Mouse (Mus musculus): ENCODE results near the gene Vpreb1. TPM values are rescaled to one million over a fixed set of nuclear protein-coding genes. Genes with fewer than 3 reads are reported as not detected.
"Not testable (repeated sequence)": the region's sequence is repeated elsewhere in the genome, so short reads cannot be mapped to it uniquely, and the experiment has no call there.

Vpreb1 gene
- polyA plus RNA-seq, 1 experiment from 2014 or later, result 15.4 TPM

DNA sequence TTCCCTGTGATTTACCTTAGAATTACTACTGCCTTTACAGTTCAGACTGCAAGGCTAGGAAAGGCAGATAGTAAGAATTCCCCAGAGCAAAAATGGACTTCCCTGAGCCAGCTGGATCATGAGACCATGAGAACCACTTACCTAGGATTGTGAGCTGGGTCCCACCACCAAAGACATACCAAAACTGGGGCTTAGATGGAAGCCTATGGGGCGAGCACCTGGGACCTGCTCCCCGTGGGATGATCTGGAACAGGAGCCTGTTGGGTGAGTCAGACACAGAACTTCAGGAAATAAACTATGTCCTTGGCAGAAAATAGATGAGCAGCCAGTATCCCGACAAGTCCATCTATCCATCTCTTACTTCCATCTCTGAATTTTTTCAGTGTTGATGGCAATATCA, 8.4 kb downstream of the Vpreb1 start:
- H3K27ac ChIP-seq (ENCODE audit: low read length), result no peak overlapping the region
- H3K36me3 ChIP-seq (ENCODE audit: control insufficient read depth, insufficient read depth), result no peaks in the 10 kb centered on the region
- H3K4me2 ChIP-seq (ENCODE audit: low read depth, low read length), result no peak overlapping the region
- H3K4me1 ChIP-seq (ENCODE audit: control insufficient read depth, low read depth, low read length), result no peaks in the 10 kb centered on the region
- no peaks in the 10 kb centered on the region for H3K9me3 ChIP-seq (replicated peaks; ENCODE audit: control insufficient read depth, low read length)
- 61% methylated on average over 3 of the region's 3 CpGs for WGBS (ENCODE audit: insufficient replicate concordance)
- no peaks in the 10 kb centered on the region for H3K27me3 ChIP-seq (ENCODE audit: control insufficient read depth, insufficient read depth, low read depth, low read length)
- H3K4me3 ChIP-seq (ENCODE audit: low read depth, low read length), result no peak overlapping the region
- ATAC-seq (ENCODE audit: low read depth), result no peak
- H3K9ac ChIP-seq (ENCODE audit: low read depth, low read length), result no peak overlapping the region

DNA sequence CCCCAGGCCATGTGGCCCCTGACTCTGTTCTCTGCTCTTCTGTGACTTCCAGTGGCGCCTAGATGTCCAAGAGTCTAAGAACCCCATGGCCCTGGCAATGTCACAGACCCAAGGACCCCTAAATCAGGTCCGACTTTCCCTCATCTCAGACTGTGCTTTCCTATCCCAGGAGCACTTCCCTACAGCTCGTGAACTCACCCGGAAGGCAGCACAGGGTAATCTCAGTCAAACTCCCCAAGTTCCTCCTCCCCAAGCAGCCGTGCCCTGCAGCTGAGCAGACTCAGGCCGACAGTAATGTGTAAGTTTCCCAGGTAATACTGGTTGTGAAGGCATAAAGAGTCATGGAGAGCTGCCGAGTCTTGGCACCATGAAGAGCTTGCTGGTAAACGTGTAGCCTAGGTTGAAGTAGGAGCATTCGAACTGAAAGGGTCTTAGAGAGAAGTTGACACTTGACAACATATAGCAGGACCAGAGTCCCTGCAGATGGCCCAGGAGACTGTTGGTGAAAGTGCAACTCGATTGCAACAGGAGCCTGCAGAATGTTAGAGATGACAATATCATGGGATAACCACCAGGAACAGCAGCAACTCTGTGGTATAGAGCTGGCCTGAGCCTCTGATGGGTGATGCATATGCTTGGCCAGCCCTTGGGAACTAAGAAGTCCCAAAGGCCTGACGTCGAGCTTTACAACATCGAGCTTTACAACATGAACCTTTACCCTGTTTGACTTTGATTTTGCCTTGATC, 13.7 kb downstream of the Vpreb1 start:
- no peak overlapping the region; the same call in 1 of the 2 replicates for H3K27ac ChIP-seq (ENCODE audit: low read length)
- H3K4me1 ChIP-seq (ENCODE audit: control insufficient read depth, low read depth, low read length), result no peaks in the 10 kb centered on the region
- no peak for ATAC-seq (ENCODE audit: low read depth)

DNA sequence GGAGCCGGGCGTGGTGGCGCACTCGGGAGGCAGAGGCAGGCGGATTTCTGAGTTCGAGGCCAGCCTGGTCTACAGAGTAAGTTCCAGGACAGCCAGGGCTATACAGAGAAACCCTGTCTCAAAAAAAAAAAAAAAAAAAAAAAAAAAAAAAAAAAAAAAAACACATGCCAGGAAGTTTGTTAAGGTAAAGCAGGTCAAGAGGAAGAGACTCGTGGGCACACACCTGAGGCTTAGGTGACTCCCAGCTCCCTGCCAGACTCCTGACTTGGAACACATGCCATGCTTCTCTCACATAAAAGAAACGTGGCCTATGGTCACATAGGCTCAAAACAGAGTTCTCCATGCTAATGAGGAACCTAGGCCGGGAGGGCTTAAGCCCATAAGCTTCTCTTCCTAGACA, 14.6 kb downstream of the Vpreb1 start:
- H3K9me3 ChIP-seq (replicated peaks; ENCODE audit: control insufficient read depth, low read length); ATAC-seq (ENCODE audit: low read depth); H3K27me3 ChIP-seq (ENCODE audit: control insufficient read depth, insufficient read depth, low read depth, low read length); H3K4me3 ChIP-seq (ENCODE audit: low read depth, low read length); H3K27ac ChIP-seq (ENCODE audit: low read length); H3K4me2 ChIP-seq (ENCODE audit: low read depth, low read length); H3K36me3 ChIP-seq (ENCODE audit: control insufficient read depth, insufficient read depth); H3K4me1 ChIP-seq (ENCODE audit: control insufficient read depth, low read depth, low read length); H3K9ac ChIP-seq (ENCODE audit: low read depth, low read length): not testable (repeated sequence)
- 74% methylated on average over 9 of the region's 9 CpGs for WGBS (ENCODE audit: insufficient replicate concordance)

More for the DNA sequence above, 13.7 kb downstream of the Vpreb1 start:
- Histone ChIP-seq H3K9ac (ENCODE audit: low read depth, low read length) (no peak overlapping the region), H3K36me3 (ENCODE audit: control insufficient read depth, insufficient read depth) (no peaks in the 10 kb centered on the region), H3K4me2 (ENCODE audit: low read depth, low read length) (no peak overlapping the region), H3K4me3 (ENCODE audit: low read depth, low read length) (no peak overlapping the region), H3K9me3 (replicated peaks; ENCODE audit: control insufficient read depth, low read length) (no peaks in the 10 kb centered on the region), H3K27me3 (ENCODE audit: control insufficient read depth, insufficient read depth, low read depth, low read length) (no peaks in the 10 kb centered on the region)
- 50% methylated on average over 13 of the region's 13 CpGs for WGBS (ENCODE audit: insufficient replicate concordance)

DNA sequence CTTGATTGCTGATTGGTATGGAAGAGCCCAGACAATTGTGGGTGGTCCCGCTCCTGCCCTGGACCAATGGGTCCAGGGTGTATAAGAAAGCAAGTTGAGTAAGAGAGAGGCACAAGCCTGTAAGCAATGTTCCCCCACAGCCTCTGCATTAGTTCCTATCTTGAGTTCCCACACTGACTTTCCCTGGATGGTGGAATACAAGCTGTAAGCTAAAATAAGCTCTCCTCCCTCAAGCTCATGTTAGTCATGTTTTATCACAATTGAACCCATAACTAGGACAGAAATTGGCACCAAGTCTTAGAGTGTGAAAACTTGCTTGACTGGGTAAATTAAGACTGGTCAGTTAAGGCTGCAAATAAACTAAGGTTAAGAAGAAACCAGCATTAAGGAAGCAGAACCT, 15.1 kb downstream of the Vpreb1 start:
- H3K9ac ChIP-seq (ENCODE audit: low read depth, low read length), result no peak overlapping the region

DNA sequence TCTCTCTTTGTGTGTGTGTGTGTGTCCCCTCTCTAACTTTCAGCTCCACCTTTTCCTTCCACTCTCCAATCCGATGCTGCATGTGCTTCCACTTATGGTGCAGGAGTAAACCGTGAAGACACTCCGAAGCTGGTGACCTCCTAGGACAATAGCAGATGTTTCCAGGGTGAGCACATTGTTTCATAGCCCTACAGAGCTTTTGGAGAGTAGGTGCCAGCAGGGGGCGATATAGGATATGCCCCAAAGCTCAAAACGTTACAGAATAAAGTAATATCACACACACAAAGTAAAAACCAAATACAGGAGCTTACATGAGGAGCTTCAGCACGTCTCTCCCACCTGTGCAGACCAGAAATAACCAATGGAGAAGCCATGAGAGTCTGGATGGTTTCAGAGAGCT, 15.8 kb downstream of the Vpreb1 start:
- no peaks in the 10 kb centered on the region for H3K9me3 ChIP-seq (replicated peaks; ENCODE audit: control insufficient read depth, low read length)

More for the DNA sequence above, 15.1 kb downstream of the Vpreb1 start:
- no peak for ATAC-seq (ENCODE audit: low read depth)
- H3K36me3 ChIP-seq (ENCODE audit: control insufficient read depth, insufficient read depth), result no peaks in the 10 kb centered on the region
- H3K4me2 ChIP-seq (ENCODE audit: low read depth, low read length), result no peak overlapping the region
- no peaks in the 10 kb centered on the region for H3K27me3 ChIP-seq (ENCODE audit: control insufficient read depth, insufficient read depth, low read depth, low read length)
- H3K4me3 ChIP-seq (ENCODE audit: low read depth, low read length), result no peak overlapping the region
- no peaks in the 10 kb centered on the region for H3K4me1 ChIP-seq (ENCODE audit: control insufficient read depth, low read depth, low read length)
- 67% methylated on average over 1 of the region's 1 CpGs for WGBS (ENCODE audit: insufficient replicate concordance)
- no peak overlapping the region for H3K27ac ChIP-seq (ENCODE audit: low read length)
- no peaks in the 10 kb centered on the region for H3K9me3 ChIP-seq (replicated peaks; ENCODE audit: control insufficient read depth, low read length)

DNA sequence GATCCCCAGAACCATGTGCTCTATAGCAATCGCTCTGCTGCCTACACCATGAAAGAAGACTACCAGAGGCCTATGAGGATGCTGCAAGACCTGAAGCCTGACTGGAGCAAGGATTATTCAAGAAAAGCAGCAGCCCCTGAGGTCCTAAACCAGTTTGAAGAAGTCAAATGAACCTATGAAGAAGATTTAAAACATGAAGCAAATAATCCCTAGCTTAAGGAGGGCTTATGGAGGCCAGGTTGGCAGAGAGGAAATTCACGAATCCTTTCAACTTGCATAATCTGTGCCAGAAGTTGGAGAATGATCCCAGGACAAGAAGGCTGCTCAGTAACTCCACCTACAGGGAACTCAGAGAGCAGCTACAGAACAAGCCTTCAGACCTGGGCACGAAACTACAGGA, 18.2 kb downstream of the Vpreb1 start:
- 60% methylated on average over 3 of the region's 3 CpGs for WGBS (ENCODE audit: insufficient replicate concordance)
- Histone ChIP-seq H3K27me3 (ENCODE audit: control insufficient read depth, insufficient read depth, low read depth, low read length) (no peaks in the 10 kb centered on the region), H3K36me3 (ENCODE audit: control insufficient read depth, insufficient read depth) (no peaks in the 10 kb centered on the region), H3K4me1 (ENCODE audit: control insufficient read depth, low read depth, low read length) (no peaks in the 10 kb centered on the region), H3K9ac (ENCODE audit: low read depth, low read length) (no peak overlapping the region), H3K4me2 (ENCODE audit: low read depth, low read length) (no peak overlapping the region), H3K4me3 (ENCODE audit: low read depth, low read length) (no peak overlapping the region), H3K27ac (ENCODE audit: low read length) (no peak overlapping the region), H3K9me3 (replicated peaks; ENCODE audit: control insufficient read depth, low read length) (no peaks in the 10 kb centered on the region)
- ATAC-seq (ENCODE audit: low read depth), result no peak

More for the DNA sequence above, 15.8 kb downstream of the Vpreb1 start:
- ATAC-seq (ENCODE audit: low read depth), result no peak
- Histone ChIP-seq H3K27ac (ENCODE audit: low read length) (no peak overlapping the region), H3K4me3 (ENCODE audit: low read depth, low read length) (no peak overlapping the region), H3K4me2 (ENCODE audit: low read depth, low read length) (no peak overlapping the region), H3K9ac (ENCODE audit: low read depth, low read length) (no peak overlapping the region), H3K4me1 (ENCODE audit: control insufficient read depth, low read depth, low read length) (no peaks in the 10 kb centered on the region), H3K27me3 (ENCODE audit: control insufficient read depth, insufficient read depth, low read depth, low read length) (no peaks in the 10 kb centered on the region), H3K36me3 (ENCODE audit: control insufficient read depth, insufficient read depth) (no peaks in the 10 kb centered on the region)
- 11% methylated on average over 6 of the region's 6 CpGs for WGBS (ENCODE audit: insufficient replicate concordance)

DNA sequence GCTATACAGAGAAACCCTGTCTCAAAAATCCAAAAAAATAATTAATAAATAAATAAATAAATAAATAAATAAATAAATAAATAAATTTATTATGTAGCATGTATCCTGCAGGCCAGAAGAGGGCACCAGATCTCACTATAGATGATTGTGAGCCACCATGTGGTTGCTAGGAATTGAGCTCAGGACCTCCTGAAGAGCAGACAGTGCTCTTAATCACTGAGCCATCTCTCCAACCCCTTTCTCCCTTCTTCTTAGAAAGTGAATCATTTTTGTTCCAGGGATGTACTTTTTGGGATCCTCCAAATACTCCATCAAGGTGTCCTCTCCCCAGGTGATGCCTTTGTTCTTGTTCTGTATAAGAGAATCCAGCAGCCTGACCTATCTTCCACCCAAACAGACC, 21.4 kb downstream of the Vpreb1 start:
- Histone ChIP-seq H3K9ac (ENCODE audit: low read depth, low read length) (no peak overlapping the region), H3K4me3 (ENCODE audit: low read depth, low read length) (no peak overlapping the region), H3K27ac (ENCODE audit: low read length) (no peak overlapping the region), H3K4me1 (ENCODE audit: control insufficient read depth, low read depth, low read length) (no peaks in the 10 kb centered on the region), H3K4me2 (ENCODE audit: low read depth, low read length) (no peak overlapping the region), H3K9me3 (replicated peaks; ENCODE audit: control insufficient read depth, low read length) (no peaks in the 10 kb centered on the region), H3K27me3 (ENCODE audit: control insufficient read depth, insufficient read depth, low read depth, low read length) (no peaks in the 10 kb centered on the region), H3K36me3 (ENCODE audit: control insufficient read depth, insufficient read depth) (no peaks in the 10 kb centered on the region)
- no peak for ATAC-seq (ENCODE audit: low read depth)

DNA sequence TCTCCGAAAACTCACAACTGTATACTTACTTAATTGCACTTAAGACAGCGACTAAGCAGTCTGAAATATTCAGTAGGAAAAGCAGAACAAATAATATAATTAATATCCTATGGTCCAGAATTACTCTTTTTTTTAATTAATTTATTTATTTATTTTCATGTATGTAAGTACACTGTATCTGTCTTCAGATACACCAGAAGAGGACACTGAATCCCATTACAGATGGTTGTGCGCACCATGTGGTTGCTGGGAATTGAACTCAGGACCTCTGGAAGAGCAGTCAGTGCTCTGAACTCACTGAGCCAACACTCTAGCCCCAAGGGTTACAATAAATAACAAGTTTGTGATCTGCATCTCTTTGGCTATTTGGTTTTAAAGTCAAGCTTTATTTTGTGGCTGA, 41.0 kb downstream of the Vpreb1 start:
- Histone ChIP-seq H3K27me3 (ENCODE audit: control insufficient read depth, insufficient read depth, low read depth, low read length) (no peaks in the 10 kb centered on the region), H3K4me3 (ENCODE audit: low read depth, low read length) (no peak overlapping the region), H3K4me1 (ENCODE audit: control insufficient read depth, low read depth, low read length) (peaks cover 7% of the 10 kb centered on the region), H3K27ac (ENCODE audit: low read length) (no peak overlapping the region), H3K9ac (ENCODE audit: low read depth, low read length) (no peak overlapping the region), H3K4me2 (ENCODE audit: low read depth, low read length) (no peak overlapping the region), H3K36me3 (ENCODE audit: control insufficient read depth, insufficient read depth) (no peaks in the 10 kb centered on the region), H3K9me3 (replicated peaks; ENCODE audit: control insufficient read depth, low read length) (no peaks in the 10 kb centered on the region)
- 70% methylated on average over 3 of the region's 3 CpGs for WGBS (ENCODE audit: insufficient replicate concordance)
- no peak for ATAC-seq (ENCODE audit: low read depth)

DNA sequence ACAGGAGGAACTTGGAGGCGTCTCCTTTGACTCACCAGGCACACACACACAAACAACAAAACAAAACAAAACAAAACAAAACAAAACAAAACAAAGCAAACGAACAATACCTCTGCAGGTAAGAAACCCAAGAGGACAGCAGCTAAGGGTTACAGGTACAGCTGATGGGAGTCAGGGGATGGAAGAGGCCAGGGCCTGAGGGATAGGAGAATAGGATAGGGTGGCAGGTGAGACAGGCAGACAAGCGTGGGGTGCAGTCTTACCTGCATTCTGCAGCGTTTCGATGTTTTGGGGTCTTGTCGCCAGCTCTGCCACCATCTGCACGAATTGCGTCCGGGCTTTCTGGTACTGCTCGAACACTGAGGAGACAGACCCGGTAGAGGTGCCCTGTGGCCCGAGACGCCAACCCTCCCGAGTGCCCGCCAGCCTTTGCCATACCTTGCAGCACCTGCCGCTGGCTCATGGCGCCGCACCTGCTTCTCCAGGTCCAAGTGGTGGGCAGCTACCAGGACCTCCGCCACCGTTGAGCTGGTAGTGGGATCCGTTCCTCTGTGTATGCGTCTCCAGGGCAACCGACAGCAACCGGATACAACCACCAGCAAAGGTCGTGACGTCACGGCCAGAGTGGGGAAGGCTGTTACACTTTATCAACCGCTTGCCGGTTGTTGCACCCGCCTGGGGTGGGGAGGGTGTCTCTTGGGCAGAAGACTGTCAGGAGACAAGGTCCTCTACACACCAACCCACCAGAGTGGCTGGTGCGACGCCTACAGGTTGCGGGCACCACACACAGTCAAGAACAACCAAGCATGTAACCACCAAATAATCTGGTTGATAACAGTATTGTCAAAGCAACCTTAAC, 41.7 kb downstream of the Vpreb1 start, which contains the start of gene Spag6l:
Spag6l (minus strand) TSS at position 700 of the 859 bp plus-strand sequence.
- Histone ChIP-seq H3K27me3 (ENCODE audit: control insufficient read depth, insufficient read depth, low read depth, low read length) (no peaks in the 10 kb centered on the region), H3K4me3 (ENCODE audit: low read depth, low read length) (peak within 1 kb of the TSS; percentile 55), H3K9me3 (replicated peaks; ENCODE audit: control insufficient read depth, low read length) (no peaks in the 10 kb centered on the region), H3K36me3 (ENCODE audit: control insufficient read depth, insufficient read depth) (no peaks in the 10 kb centered on the region), H3K4me1 (ENCODE audit: control insufficient read depth, low read depth, low read length) (peaks cover 7% of the 10 kb centered on the region), H3K9ac (ENCODE audit: low read depth, low read length) (no peak within 1 kb of the TSS), H3K4me2 (ENCODE audit: low read depth, low read length) (peak within 1 kb of the TSS; percentile 81), H3K27ac (ENCODE audit: low read length) (no peak within 1 kb of the TSS)
- 4% methylated on average over 33 of the region's 33 CpGs for WGBS (ENCODE audit: insufficient replicate concordance)
- ATAC-seq (ENCODE audit: low read depth), result peak; percentile 61
